Mouse (Mus musculus): Measurements from ENCODE around the gene P3h3.

The P3h3 gene

GRCm38 (mm10) chr6:124856916-124857839 lies at the start of gene P3h3:
TSS of gene P3h3 (minus strand) at chr6:124857752.
- Histone ChIP-seq H3K9me3 (ENCODE audit: low read length) (no peaks in the 10 kb centered on the region), H3K27me3 (ENCODE audit: insufficient read depth, low read length) (peaks cover 56% of the 10 kb centered on the region), H3K4me3 (replicated peaks; ENCODE audit: low read length) (peak within 1 kb of the TSS; percentile 82), H3K4me1 (replicated peaks; ENCODE audit: low read depth, low read length) (peaks cover 73% of the 10 kb centered on the region), H3K36me3 (ENCODE audit: insufficient read depth, low read length) (no peaks in the 10 kb centered on the region)
- TF ChIP-seq CTCF (conservative IDR thresholded peaks at IDR 0.05; ENCODE audit: low read length) (peak; percentile 39), POU5F1 (IDR thresholded peaks at IDR 0.05; ENCODE audit: borderline replicate concordance, low read length) (no peak)

GRCm38 (mm10) chr6:124904991-124905860 lies 47.7 kb upstream of the P3h3 start:
- TF ChIP-seq CTCF (conservative IDR thresholded peaks at IDR 0.05; ENCODE audit: low read length) = no peak
- TF ChIP-seq POU5F1 (IDR thresholded peaks at IDR 0.05; ENCODE audit: borderline replicate concordance, low read length) = no peak
- no peak for TF ChIP-seq NANOG (IDR thresholded peaks at IDR 0.05; ENCODE audit: borderline replicate concordance, low read length)
- Histone ChIP-seq H3K27me3 (ENCODE audit: insufficient read depth, low read length) (peaks cover 9% of the 10 kb centered on the region; the same call in 1 of the 2 replicates), H3K4me3 (replicated peaks; ENCODE audit: low read length) (peak overlapping the region; percentile 76), H3K4me1 (replicated peaks; ENCODE audit: low read depth, low read length) (peaks cover 85% of the 10 kb centered on the region), H3K36me3 (ENCODE audit: insufficient read depth, low read length) (no peaks in the 10 kb centered on the region), H3K9me3 (ENCODE audit: low read length) (no peaks in the 10 kb centered on the region)

GRCm38 (mm10) chr6:124904161-124904981 lies 46.8 kb upstream of the P3h3 start:
- Histone ChIP-seq H3K4me3 (replicated peaks; ENCODE audit: low read length) (peak overlapping the region; percentile 79), H3K27me3 (ENCODE audit: insufficient read depth, low read length) (peaks cover 5% of the 10 kb centered on the region; the same call in 1 of the 2 replicates), H3K4me1 (replicated peaks; ENCODE audit: low read depth, low read length) (peaks cover 85% of the 10 kb centered on the region), H3K9me3 (ENCODE audit: low read length) (no peaks in the 10 kb centered on the region), H3K36me3 (ENCODE audit: insufficient read depth, low read length) (no peaks in the 10 kb centered on the region)
- no peak for TF ChIP-seq NANOG (IDR thresholded peaks at IDR 0.05; ENCODE audit: borderline replicate concordance, low read length)
- no peak for TF ChIP-seq POU5F1 (IDR thresholded peaks at IDR 0.05; ENCODE audit: borderline replicate concordance, low read length)
- TF ChIP-seq CTCF (conservative IDR thresholded peaks at IDR 0.05; ENCODE audit: low read length) = peak; percentile 15; the same call in 1 of the 2 replicates

- Histone ChIP-seq H3K27me3 (ENCODE audit: insufficient read depth, low read length) (peaks cover 5% of the 10 kb centered on the region; the same call in 1 of the 2 replicates), H3K4me1 (replicated peaks; ENCODE audit: low read depth, low read length) (peaks cover 81% of the 10 kb centered on the region), H3K4me3 (replicated peaks; ENCODE audit: low read length) (peak overlapping the region; percentile 79), H3K9me3 (ENCODE audit: low read length) (no peaks in the 10 kb centered on the region), H3K36me3 (ENCODE audit: insufficient read depth, low read length) (no peaks in the 10 kb centered on the region)
- TF ChIP-seq NANOG (IDR thresholded peaks at IDR 0.05; ENCODE audit: borderline replicate concordance, low read length) (no peak), CTCF (conservative IDR thresholded peaks at IDR 0.05; ENCODE audit: low read length) (peak; percentile 91)
These were observed 46.1 kb upstream of the P3h3 start for GRCm38 (mm10) chr6:124903580-124904151.

- H3K4me3 ChIP-seq (replicated peaks; ENCODE audit: low read length) = no peak overlapping the region
- TF ChIP-seq CTCF (conservative IDR thresholded peaks at IDR 0.05; ENCODE audit: low read length) (no peak), NANOG (IDR thresholded peaks at IDR 0.05; ENCODE audit: borderline replicate concordance, low read length) (no peak), POU5F1 (IDR thresholded peaks at IDR 0.05; ENCODE audit: borderline replicate concordance, low read length) (no peak)
- no peaks in the 10 kb centered on the region for H3K9me3 ChIP-seq (ENCODE audit: low read length)
- H3K27me3 ChIP-seq (ENCODE audit: insufficient read depth, low read length) = no peaks in the 10 kb centered on the region
- no peaks in the 10 kb centered on the region for H3K36me3 ChIP-seq (ENCODE audit: insufficient read depth, low read length)
- peaks cover 72% of the 10 kb centered on the region for H3K4me1 ChIP-seq (replicated peaks; ENCODE audit: low read depth, low read length)
These were observed 44.3 kb upstream of the P3h3 start for GRCm38 (mm10) chr6:124901851-124902250.

GRCm38 (mm10) chr6:124900801-124901480 lies 43.4 kb upstream of the P3h3 start:
- no peak for TF ChIP-seq POU5F1 (IDR thresholded peaks at IDR 0.05; ENCODE audit: borderline replicate concordance, low read length)
- no peak for TF ChIP-seq NANOG (IDR thresholded peaks at IDR 0.05; ENCODE audit: borderline replicate concordance, low read length)
- TF ChIP-seq CTCF (conservative IDR thresholded peaks at IDR 0.05; ENCODE audit: low read length) = no peak
- H3K36me3 ChIP-seq (ENCODE audit: insufficient read depth, low read length) = no peaks in the 10 kb centered on the region
- H3K4me3 ChIP-seq (replicated peaks; ENCODE audit: low read length) = peak overlapping the region; percentile 29; the same call in 1 of the 2 replicates
- no peaks in the 10 kb centered on the region for H3K9me3 ChIP-seq (ENCODE audit: low read length)
- H3K4me1 ChIP-seq (replicated peaks; ENCODE audit: low read depth, low read length) = peaks cover 67% of the 10 kb centered on the region
- H3K27me3 ChIP-seq (ENCODE audit: insufficient read depth, low read length) = no peaks in the 10 kb centered on the region
